51 mouse cellular contexts compared by ENCODE assay signal in genomic region chr13:64088057-64088456, GRCm38 (mm10). TPM values are rescaled to one million over a fixed set of nuclear protein-coding genes. Genes with fewer than 3 reads are reported as not detected.
"Had no signal": no experiment of that assay in that cellular context is flagged by ENCODE, and none has a peak within 500 bp of the region (broad histone marks: within the 10 kb centered on the region; RNA-seq: fewer than 3 reads in every experiment).

No protein-coding gene starts in this region.

- DNase-seq: heart, postnatal 10 days; heart, postnatal 14 days; heart, postnatal 36 days; heart, postnatal 4 days; kidney, adult 11 months; kidney, adult 18-20 months; kidney, adult 2 months; kidney, adult 8-10 months; kidney, adult 9 months; kidney, postnatal 10 days; kidney, postnatal 14 days; kidney, postnatal 25 days; kidney, postnatal 36 days; kidney, postnatal 4 days; layer of hippocampus, adult 9-11 months; layer of hippocampus, postnatal 36 days had no signal

- ATAC-seq: hindbrain, embryonic 16.5 days; hindbrain, postnatal 0 days; inflammation-experienced regulatory T-cells, adult 6 months; intestine, embryonic 15.5 days; intestine, embryonic 16.5 days; intestine, postnatal 0 days had no signal

- H3K27me3 ChIP-seq: heart, embryonic 12.5 days; heart, embryonic 13.5 days; heart, embryonic 15.5 days; hindbrain, embryonic 12.5 days; hindbrain, embryonic 15.5 days; intestine, embryonic 15.5 days; kidney, embryonic 15.5 days had no signal

- H3K4me3 ChIP-seq: heart, embryonic 10.5 days; heart, embryonic 12.5 days; heart, embryonic 13.5 days; heart, embryonic 15.5 days; hindbrain, embryonic 10.5 days; hindbrain, embryonic 12.5 days; hindbrain, embryonic 13.5 days; hindbrain, embryonic 15.5 days; intestine, embryonic 15.5 days; kidney, embryonic 15.5 days; layer of hippocampus, adult 2 months had no signal

- H3K9ac ChIP-seq: heart, embryonic 12.5 days; heart, embryonic 13.5 days; heart, embryonic 15.5 days; hindbrain, embryonic 12.5 days; hindbrain, embryonic 13.5 days; hindbrain, embryonic 14.5 days; hindbrain, embryonic 15.5 days; intestine, embryonic 15.5 days; kidney, embryonic 15.5 days had no signal

- H3K4me2 ChIP-seq: heart, embryonic 11.5 days; heart, embryonic 12.5 days; heart, embryonic 13.5 days; heart, embryonic 15.5 days; hindbrain, embryonic 12.5 days; hindbrain, embryonic 13.5 days; hindbrain, embryonic 14.5 days; hindbrain, embryonic 15.5 days; intestine, embryonic 15.5 days; kidney, embryonic 15.5 days had no signal

- H3K4me1 ChIP-seq: heart, embryonic 10.5 days; heart, embryonic 15.5 days; hindbrain, embryonic 12.5 days; hindbrain, embryonic 13.5 days; hindbrain, embryonic 15.5 days; intestine, embryonic 15.5 days had no signal

- H3K27ac ChIP-seq: heart, embryonic 10.5 days; heart, embryonic 13.5 days; heart, embryonic 15.5 days; hindbrain, embryonic 10.5 days; hindbrain, embryonic 12.5 days; hindbrain, embryonic 13.5 days; hindbrain, embryonic 14.5 days; hindbrain, embryonic 15.5 days; hindbrain, postnatal 0 days; intestine, embryonic 15.5 days; kidney, embryonic 15.5 days; kidney, postnatal 0 days; layer of hippocampus, adult 2 months had no signal

- H3K36me3 ChIP-seq: heart, embryonic 10.5 days; heart, embryonic 12.5 days; heart, embryonic 13.5 days; heart, embryonic 15.5 days; hindbrain, embryonic 10.5 days; hindbrain, embryonic 12.5 days; hindbrain, embryonic 13.5 days; hindbrain, embryonic 15.5 days; intestine, embryonic 15.5 days; kidney, embryonic 15.5 days had no signal

- H3K9me3 ChIP-seq: heart, embryonic 10.5 days; heart, embryonic 12.5 days; heart, embryonic 13.5 days; heart, embryonic 15.5 days; hindbrain, embryonic 10.5 days; hindbrain, embryonic 12.5 days; hindbrain, embryonic 13.5 days; hindbrain, embryonic 15.5 days; intestine, embryonic 15.5 days; kidney, embryonic 15.5 days had no signal

RNA-seq across cellular contexts. Expression of gene Hsd17b3, which starts 1.0 kb away (rescaled TPM):
- total RNA-seq: heart, adult 8-10 months; heart, postnatal 10 days; heart, postnatal 14 days; heart, postnatal 25 days; heart, postnatal 36 days; heart, postnatal 4 days; hematopoietic stem cell, adult 5-6 weeks; hindbrain, postnatal 0 days; layer of hippocampus, adult 18-20 months; layer of hippocampus, adult 2 months; layer of hippocampus, adult 8-10 months; layer of hippocampus, postnatal 10 days; layer of hippocampus, postnatal 14 days; layer of hippocampus, postnatal 25 days; layer of hippocampus, postnatal 36 days had no signal
- polyA plus RNA-seq: heart, embryonic 10.5 days; heart, embryonic 11.5 days; heart, embryonic 12.5 days; heart, embryonic 13.5 days; heart, embryonic 14.5 days; heart, embryonic 15.5 days; heart, embryonic 16.5 days; heart, postnatal 0 days; hindbrain, embryonic 10.5 days; hindbrain, embryonic 11.5 days; hindbrain, embryonic 12.5 days; hindbrain, embryonic 13.5 days; hindbrain, embryonic 14.5 days; hindbrain, embryonic 15.5 days; hindbrain, embryonic 16.5 days; hindbrain, postnatal 0 days; inflammation-experienced regulatory T-cells, adult 6 months; intestine, embryonic 14.5 days; intestine, embryonic 15.5 days; intestine, embryonic 16.5 days; kidney, adult 2 months; kidney, embryonic 14.5 days; kidney, embryonic 15.5 days; kidney, embryonic 16.5 days; kidney, postnatal 0 days; large intestine, adult 2 months had no signal
